Mouse (Mus musculus) myocyte (in vitro differentiated cells): ENCODE results near the gene Naa38.

Experiments used
- POLR2A ChIP-seq: IDR thresholded peaks from one replicate; pipeline ENCODE4 v1.6.1; 2011; ENCODE audit warnings: low read depth, mild to moderate bottlenecking, control low read depth, moderate library complexity; ENCODE audit not compliant: insufficient read length
- POLR2AphosphoS2 ChIP-seq: IDR thresholded peaks from one replicate; pipeline ENCODE4 v1.6.1; 2011; ENCODE audit warnings: low read depth, control low read depth; ENCODE audit not compliant: insufficient read length
- TCF3 ChIP-seq: IDR thresholded peaks from one replicate; pipeline ENCODE4 v1.6.1; 2011; ENCODE audit warnings: low read depth, control low read depth; ENCODE audit not compliant: insufficient read length
- USF1 ChIP-seq: IDR thresholded peaks from one replicate; pipeline ENCODE4 v1.6.1; 2011; ENCODE audit warnings: low read depth, mild to moderate bottlenecking, control low read depth, moderate library complexity

DNA sequence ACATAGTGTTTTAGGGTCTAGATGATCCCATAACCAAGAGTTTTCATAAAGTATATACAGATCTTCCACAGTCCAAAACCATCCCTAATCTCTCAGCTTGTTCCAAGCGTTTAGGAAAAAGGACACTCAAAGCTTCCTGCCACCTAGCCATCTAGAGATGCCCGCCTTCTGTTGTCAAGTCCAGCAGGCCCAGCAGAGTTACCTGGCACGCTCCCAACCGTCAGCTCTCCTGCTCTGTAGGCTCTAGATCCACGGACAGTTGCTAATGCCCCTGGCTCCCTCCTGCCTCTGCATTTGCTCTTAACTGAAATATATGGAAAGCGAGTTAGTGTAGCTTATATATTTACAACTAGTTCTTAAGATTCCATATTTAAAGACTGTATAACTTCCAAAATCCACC, 13.9 kb upstream of the Naa38 start:
- no peak for TF ChIP-seq POLR2A
- no peak for TF ChIP-seq POLR2AphosphoS2
- TF ChIP-seq USF1 = no peak
- TF ChIP-seq TCF3 = no peak
